Comparison of ENCODE assay signal across 12 mouse cellular contexts in genomic region chr2:144467203-144467602, GRCm38 (mm10).
DNase-seq lines count a peak whose midpoint lies in the region; ATAC-seq and TF ChIP-seq lines count a peak whose summit lies in the region.
"Had no signal": no experiment of that assay in that cellular context is flagged by ENCODE, and none has a peak within 500 bp of the region (broad histone marks: within the 10 kb centered on the region; RNA-seq: fewer than 3 reads in every experiment).

No protein-coding gene starts in this region.

- no peaks in the 10 kb centered on the region for H3K27me3 ChIP-seq in kidney, embryonic 15.5 days
- H3K27me3 ChIP-seq in ES-Bruce4 (ENCODE audit: control insufficient read depth, insufficient read depth, low read length, poor library complexity, severe bottlenecking) = no peaks in the 10 kb centered on the region
- H3K27me3 ChIP-seq: limb, embryonic 13.5 days had no signal

- H3K4me2 ChIP-seq in kidney, embryonic 15.5 days = no peak overlapping the region
- H3K4me2 ChIP-seq: limb, embryonic 13.5 days had no signal

- H3K36me3 ChIP-seq in kidney, embryonic 15.5 days = no peaks in the 10 kb centered on the region
- no peaks in the 10 kb centered on the region for H3K36me3 ChIP-seq in ES-Bruce4 (ENCODE audit: control insufficient read depth, insufficient read depth, low read length, poor library complexity, severe bottlenecking)
- H3K36me3 ChIP-seq: heart, embryonic 10.5 days; limb, embryonic 13.5 days had no signal

- peak; percentile 16 for DNase-seq in kidney, adult 9 months
- peak; percentile 60 for DNase-seq in A20 (ENCODE audit: low read depth, low spot score)
- DNase-seq in cerebellum, adult 18-20 months = no peak
- no peak for DNase-seq in cerebellum, adult 11 months
- no peak for DNase-seq in right cerebral cortex, postnatal 4 days
- DNase-seq: midbrain, embryonic 14.5 days had no signal

- H3K4me1 ChIP-seq in kidney, embryonic 15.5 days = no peaks in the 10 kb centered on the region
- no peaks in the 10 kb centered on the region for H3K4me1 ChIP-seq in ES-Bruce4 (ENCODE audit: control insufficient read depth, insufficient read depth, low read length)
- H3K4me1 ChIP-seq in embryonic fibroblast, embryonic 13.5 days (ENCODE audit: control insufficient read depth, insufficient read depth, low read length) = no peaks in the 10 kb centered on the region
- H3K4me1 ChIP-seq: heart, embryonic 10.5 days; limb, embryonic 13.5 days had no signal

- TF ChIP-seq CTCF in ES-Bruce4 (IDR thresholded peaks at IDR 0.05; ENCODE audit: low read depth, low read length) = peak; percentile 74
- 0 out of 2 replicates have a peak, but pooled peaks have one; percentile 34 for TF ChIP-seq CTCF in embryonic fibroblast, embryonic 13.5 days (IDR thresholded peaks at IDR 0.05; ENCODE audit: borderline replicate concordance, insufficient read depth, low read length)

- TF ChIP-seq EP300 in ES-Bruce4 (IDR thresholded peaks at IDR 0.05; ENCODE audit: insufficient read depth, low read depth, low read length) = no peak

- no peak for ATAC-seq in kidney, embryonic 15.5 days (replicated peaks; ENCODE audit: low FRiP score)

- H3K9me3 ChIP-seq in kidney, embryonic 15.5 days (replicated peaks) = no peaks in the 10 kb centered on the region
- H3K9me3 ChIP-seq in ES-Bruce4 (replicated peaks; ENCODE audit: control insufficient read depth, insufficient read depth, low read length, poor library complexity, severe bottlenecking) = no peaks in the 10 kb centered on the region
- H3K9me3 ChIP-seq: heart, embryonic 10.5 days; limb, embryonic 13.5 days had no signal

- TF ChIP-seq POLR2A in ES-Bruce4 (IDR thresholded peaks at IDR 0.05; ENCODE audit: insufficient read depth, low read length) = no peak
- no peak for TF ChIP-seq POLR2A in embryonic fibroblast, embryonic 13.5 days (IDR thresholded peaks at IDR 0.05; ENCODE audit: low read depth, low read length)

- no peak overlapping the region for H3K27ac ChIP-seq in kidney, embryonic 15.5 days
- no peak overlapping the region for H3K27ac ChIP-seq in ES-Bruce4 (ENCODE audit: insufficient read depth, low read length)
- H3K27ac ChIP-seq in embryonic fibroblast, embryonic 13.5 days (ENCODE audit: insufficient read depth, low read length) = no peak overlapping the region
- H3K27ac ChIP-seq: heart, embryonic 10.5 days; limb, embryonic 13.5 days had no signal

- no peak overlapping the region for H3K4me3 ChIP-seq in kidney, embryonic 15.5 days (replicated peaks)
- no peak overlapping the region for H3K4me3 ChIP-seq in ES-Bruce4 (ENCODE audit: low read depth, low read length)
- H3K4me3 ChIP-seq in embryonic fibroblast, embryonic 13.5 days (ENCODE audit: insufficient read depth, low read length) = no peak overlapping the region
- H3K4me3 ChIP-seq: erythroblast, embryonic 14.5 days; heart, embryonic 10.5 days; limb, embryonic 13.5 days had no signal

- H3K9ac ChIP-seq in kidney, embryonic 15.5 days = no peak overlapping the region
- no peak overlapping the region for H3K9ac ChIP-seq in ES-Bruce4 (ENCODE audit: low read depth, poor library complexity, severe bottlenecking)
- H3K9ac ChIP-seq: limb, embryonic 13.5 days had no signal

- 67% methylated on average over 5 of the region's 5 CpGs for WGBS in kidney, embryonic 15.5 days

Comparison
In these comparisons a context has a peak if more than half of its experiments do, and no peak if none do; other contexts are left out.
1. DNase-seq: peak in kidney, adult 9 months (single experiment) and A20 (single experiment); none in cerebellum, adult 18-20 months (0 of 2), cerebellum, adult 11 months (single experiment) and right cerebral cortex, postnatal 4 days (single experiment).